Mouse (Mus musculus) kidney, adult 2 months (tissue): ENCODE measurements at regions not wholly inside any gene's neighbourhood (a gene's known extent, or its start where the extent isn't known, plus 50 kb on each side); places are given as distances from the start of the nearest gene placed in this dataset.

Source experiments
- DNase-seq: peaks from one replicate; pipeline ENCODE4 v3.0.0; 2021
- H3K27ac ChIP-seq: fragments of 200-500 bp; 2 replicates; pipeline ENCODE4 v1.5.1; 2012; ENCODE audit warnings: low read depth, low read length, control low read depth, inconsistent platforms; ENCODE audit not compliant: insufficient read depth
- H3K27me3 ChIP-seq: fragments of 200-500 bp; replicated peaks from 2 replicates; pipeline ENCODE4 v1.6.1; 2012; ENCODE audit warnings: mild to moderate bottlenecking, moderate library complexity, low read length, inconsistent platforms; ENCODE audit not compliant: control insufficient read depth, insufficient read depth
- H3K36me3 ChIP-seq: fragments of 200-500 bp; 2 replicates; pipeline ENCODE4 v1.6.1; 2012; ENCODE audit warnings: mild to moderate bottlenecking, moderate library complexity, low read length, inconsistent platforms; ENCODE audit not compliant: control insufficient read depth, insufficient read depth
- H3K4me1 ChIP-seq: fragments of 200-500 bp; 2 replicates; pipeline ENCODE4 v1.6.1; 2011; ENCODE audit warnings: low read length; ENCODE audit not compliant: control insufficient read depth, insufficient read depth
- H3K4me3 ChIP-seq: fragments of 200-500 bp; 2 replicates; pipeline ENCODE4 v1.5.1; 2011; ENCODE audit warnings: mild to moderate bottlenecking, low read depth, low read length, control low read depth; ENCODE audit not compliant: insufficient read depth
- CTCF ChIP-seq: fragments of 200-500 bp; conservative IDR thresholded peaks from 2 replicates; pipeline ENCODE4 v1.5.1; 2011; ENCODE audit warnings: low read depth, mild to moderate bottlenecking, control low read depth, low read length, moderate library complexity, mixed read lengths; ENCODE audit not compliant: insufficient read depth, insufficient read length
- POLR2A ChIP-seq: fragments of 200-500 bp; IDR thresholded peaks from one replicate; pipeline ENCODE4 v1.6.1; 2011; ENCODE audit warnings: low read depth, low read length, control low read depth
- WGBS: fragments of 180-500 bp; shearing (Covaris S2); methylation state at CpG from one replicate; pipeline ENCODE4 v1.1.7; 2018; 5-methylcytosine and 5-hydroxymethylcytosine counted together

- WGBS, result 57% methylated on average over 8 of the region's 8 CpGs
- no peak for DNase-seq
These were observed 260.5 kb upstream of the Gria1 start for GRCm38 (mm10) chr11:56750639-56751038.

GRCm38 (mm10) chr11:56751918-56752317 lies 259.3 kb upstream of the Gria1 start:
- Histone ChIP-seq H3K27me3 (no peaks in the 10 kb centered on the region), H3K36me3 (no peaks in the 10 kb centered on the region), H3K4me1 (no peaks in the 10 kb centered on the region), H3K4me3 (no peak overlapping the region), H3K27ac (no peak overlapping the region)
- WGBS, result 70% methylated on average over 5 of the region's 5 CpGs
- TF ChIP-seq POLR2A (no peak), CTCF (no peak)
- DNase-seq, result no peak

More at GRCm38 (mm10) chr11:56750639-56751038, 260.5 kb upstream of the Gria1 start:
- H3K27ac ChIP-seq, result no peak overlapping the region
- no peaks in the 10 kb centered on the region for H3K36me3 ChIP-seq
- H3K4me1 ChIP-seq, result no peaks in the 10 kb centered on the region
- H3K4me3 ChIP-seq, result no peak overlapping the region
- no peak for TF ChIP-seq CTCF
- no peak for TF ChIP-seq POLR2A
- H3K27me3 ChIP-seq, result no peaks in the 10 kb centered on the region

GRCm38 (mm10) chr11:56753699-56754098 lies 257.5 kb upstream of the Gria1 start:
- DNase-seq, result no peak
- Histone ChIP-seq H3K27me3 (no peaks in the 10 kb centered on the region), H3K36me3 (no peaks in the 10 kb centered on the region), H3K4me1 (no peaks in the 10 kb centered on the region), H3K27ac (no peak overlapping the region), H3K4me3 (no peak overlapping the region)
- TF ChIP-seq CTCF (no peak), POLR2A (no peak)
- WGBS, result 88% methylated on average over 3 of the region's 3 CpGs

- WGBS, result 89% methylated on average over 2 of the region's 2 CpGs
- Histone ChIP-seq H3K4me1 (no peaks in the 10 kb centered on the region), H3K27me3 (no peaks in the 10 kb centered on the region), H3K27ac (no peak overlapping the region), H3K36me3 (no peaks in the 10 kb centered on the region), H3K4me3 (no peak overlapping the region)
- TF ChIP-seq POLR2A (no peak), CTCF (no peak)
- DNase-seq, result no peak
These were observed 250.7 kb upstream of the Gria1 start for GRCm38 (mm10) chr11:56760474-56760873.

GRCm38 (mm10) chr11:56762467-56763120 lies 248.6 kb upstream of the Gria1 start:
- H3K4me1 ChIP-seq, result no peaks in the 10 kb centered on the region
- H3K27me3 ChIP-seq, result no peaks in the 10 kb centered on the region
- DNase-seq, result no peak
- WGBS, result 55% methylated on average over 5 of the region's 5 CpGs
- H3K27ac ChIP-seq, result no peak overlapping the region
- no peak overlapping the region for H3K4me3 ChIP-seq
- TF ChIP-seq POLR2A (no peak), CTCF (no peak)
- H3K36me3 ChIP-seq, result no peaks in the 10 kb centered on the region

- no peak for TF ChIP-seq POLR2A
- TF ChIP-seq CTCF, result no peak
These were observed 243.8 kb upstream of the Gria1 start for GRCm38 (mm10) chr11:56767424-56767823.

GRCm38 (mm10) chr11:56786351-56786750 lies 224.8 kb upstream of the Gria1 start:
- no peaks in the 10 kb centered on the region for H3K4me1 ChIP-seq
- WGBS, result 78% methylated on average over 4 of the region's 4 CpGs
- TF ChIP-seq CTCF (no peak), POLR2A (no peak)
- H3K36me3 ChIP-seq, result no peaks in the 10 kb centered on the region
- H3K4me3 ChIP-seq, result no peak overlapping the region
- H3K27ac ChIP-seq, result no peak overlapping the region
- H3K27me3 ChIP-seq, result no peaks in the 10 kb centered on the region
- DNase-seq, result no peak

More at GRCm38 (mm10) chr11:56767424-56767823, 243.8 kb upstream of the Gria1 start:
- no peak overlapping the region for H3K4me3 ChIP-seq
- no peaks in the 10 kb centered on the region for H3K27me3 ChIP-seq
- H3K4me1 ChIP-seq, result no peaks in the 10 kb centered on the region
- H3K27ac ChIP-seq, result no peak overlapping the region
- DNase-seq, result no peak
- H3K36me3 ChIP-seq, result no peaks in the 10 kb centered on the region

- 79% methylated on average over 2 of the region's 2 CpGs for WGBS
- DNase-seq, result no peak
These were observed 218.5 kb upstream of the Gria1 start for GRCm38 (mm10) chr11:56792691-56793090.

More at GRCm38 (mm10) chr11:56792691-56793090, 218.5 kb upstream of the Gria1 start:
- Histone ChIP-seq H3K4me1 (no peaks in the 10 kb centered on the region), H3K4me3 (no peak overlapping the region), H3K36me3 (no peaks in the 10 kb centered on the region), H3K27me3 (no peaks in the 10 kb centered on the region), H3K27ac (no peak overlapping the region)
- TF ChIP-seq CTCF, result no peak
- TF ChIP-seq POLR2A, result no peak
